Mouse (Mus musculus): ENCODE results near the gene Glrx. TPM values are rescaled to one million over a fixed set of nuclear protein-coding genes. Genes with fewer than 3 reads are reported as not detected.

Gene Glrx
- polyA plus RNA-seq, 1 experiment = 80.1 TPM

- H3K4me3 ChIP-seq (replicated peaks; ENCODE audit: insufficient read depth, low read depth, low read length) = no peak overlapping the region
- no peak overlapping the region for H3K27ac ChIP-seq (ENCODE audit: insufficient read depth, low read length)
- no peaks in the 10 kb centered on the region for H3K27me3 ChIP-seq (ENCODE audit: control insufficient read depth, insufficient read depth, low read length)
- DNase-seq = no peak
- WGBS = 79% methylated on average over 5 of the region's 5 CpGs
- H3K4me1 ChIP-seq (ENCODE audit: control insufficient read depth, insufficient read depth, low read length) = no peaks in the 10 kb centered on the region
- TF ChIP-seq CTCF (IDR thresholded peaks at IDR 0.05; ENCODE audit: borderline replicate concordance, insufficient read depth, low read depth, low read length) (no peak), POLR2A (IDR thresholded peaks at IDR 0.05; ENCODE audit: borderline replicate concordance, insufficient read depth, low read length) (no peak)
These were observed 14.9 kb upstream of the Glrx start for GRCm38 (mm10) chr13:75824611-75825319.

DNA sequence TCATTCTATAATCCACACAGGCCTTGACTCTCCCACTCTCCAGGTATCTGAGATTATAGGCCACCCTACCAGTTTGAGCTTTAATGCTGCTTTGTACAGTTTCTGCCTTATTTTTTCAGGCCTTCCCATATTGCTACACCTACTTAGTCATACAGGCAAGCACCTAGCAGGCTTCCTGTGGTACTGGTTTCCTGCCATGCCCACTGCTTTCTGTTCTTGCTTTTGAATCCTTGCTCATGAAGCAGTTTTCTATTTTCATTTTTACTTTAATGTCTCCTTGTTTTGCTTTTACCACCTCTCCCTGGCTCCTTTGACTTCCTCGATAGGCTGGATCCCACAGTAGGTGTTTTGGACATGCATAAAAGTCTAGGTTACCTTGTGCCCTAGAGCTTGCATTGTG lies 14.3 kb upstream of the Glrx start:
- Histone ChIP-seq H3K27ac (ENCODE audit: insufficient read depth, low read length) (no peak overlapping the region), H3K27me3 (ENCODE audit: control insufficient read depth, insufficient read depth, low read length) (no peaks in the 10 kb centered on the region), H3K4me1 (ENCODE audit: control insufficient read depth, insufficient read depth, low read length) (no peaks in the 10 kb centered on the region), H3K4me3 (replicated peaks; ENCODE audit: insufficient read depth, low read depth, low read length) (no peak overlapping the region)
- WGBS = 100% methylated on average over 1 of the region's 1 CpGs
- no peak for DNase-seq
- no peak for TF ChIP-seq POLR2A (IDR thresholded peaks at IDR 0.05; ENCODE audit: borderline replicate concordance, insufficient read depth, low read length)
- TF ChIP-seq CTCF (IDR thresholded peaks at IDR 0.05; ENCODE audit: borderline replicate concordance, insufficient read depth, low read depth, low read length) = no peak

DNA sequence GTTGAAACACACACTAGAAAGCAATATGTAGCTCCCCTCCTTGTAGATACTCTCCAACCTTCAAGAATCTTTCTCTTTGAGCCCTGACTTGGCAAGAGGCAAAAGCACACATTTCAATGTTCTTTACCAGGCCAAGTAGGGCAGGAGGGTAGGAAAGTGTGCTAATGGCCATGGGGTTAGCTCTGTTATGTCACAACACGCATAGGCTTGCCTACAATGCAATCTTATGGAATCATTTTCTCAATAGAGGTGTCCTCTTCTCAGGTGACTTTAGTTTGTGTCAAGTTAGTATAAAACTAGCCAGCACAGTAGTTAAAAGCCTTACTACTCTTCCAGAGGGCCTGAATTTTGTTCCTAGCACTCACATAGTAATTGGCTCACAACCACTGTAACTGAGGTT lies 9.0 kb upstream of the Glrx start:
- TF ChIP-seq CTCF (IDR thresholded peaks at IDR 0.05; ENCODE audit: borderline replicate concordance, insufficient read depth, low read depth, low read length) (no peak), POLR2A (IDR thresholded peaks at IDR 0.05; ENCODE audit: borderline replicate concordance, insufficient read depth, low read length) (no peak)
- DNase-seq = no peak
- no peak overlapping the region for H3K27ac ChIP-seq (ENCODE audit: insufficient read depth, low read length)
- H3K27me3 ChIP-seq (ENCODE audit: control insufficient read depth, insufficient read depth, low read length) = no peaks in the 10 kb centered on the region
- H3K4me3 ChIP-seq (replicated peaks; ENCODE audit: insufficient read depth, low read depth, low read length) = no peak overlapping the region
- no peaks in the 10 kb centered on the region for H3K4me1 ChIP-seq (ENCODE audit: control insufficient read depth, insufficient read depth, low read length)
- 96% methylated on average over 1 of the region's 1 CpGs for WGBS

DNA sequence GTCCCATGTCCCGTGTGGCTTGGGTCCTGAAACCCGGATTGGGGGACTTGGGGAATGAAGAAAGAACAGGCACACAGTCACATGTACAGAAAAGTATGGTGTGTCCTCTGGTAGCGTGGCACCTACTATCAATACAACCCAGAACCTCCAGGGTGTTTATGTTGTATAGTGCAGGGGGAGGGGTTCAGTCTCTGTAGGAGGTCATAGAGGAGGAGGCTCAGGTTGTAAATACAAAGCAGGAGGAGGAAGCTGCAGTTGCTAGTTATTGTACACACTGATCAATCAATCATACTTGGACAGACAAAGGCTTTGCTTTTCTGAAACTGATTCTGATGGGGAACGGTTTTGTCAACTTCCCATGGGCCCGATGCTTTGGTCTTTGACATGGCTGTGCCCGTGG lies 8.0 kb upstream of the Glrx start:
- Histone ChIP-seq H3K27ac (ENCODE audit: insufficient read depth, low read length) (no peak overlapping the region), H3K27me3 (ENCODE audit: control insufficient read depth, insufficient read depth, low read length) (no peaks in the 10 kb centered on the region), H3K4me3 (replicated peaks; ENCODE audit: insufficient read depth, low read depth, low read length) (no peak overlapping the region), H3K4me1 (ENCODE audit: control insufficient read depth, insufficient read depth, low read length) (no peaks in the 10 kb centered on the region)
- TF ChIP-seq POLR2A (IDR thresholded peaks at IDR 0.05; ENCODE audit: borderline replicate concordance, insufficient read depth, low read length) (no peak), CTCF (IDR thresholded peaks at IDR 0.05; ENCODE audit: borderline replicate concordance, insufficient read depth, low read depth, low read length) (no peak)
- 89% methylated on average over 6 of the region's 6 CpGs for WGBS
- no peak for DNase-seq

DNA sequence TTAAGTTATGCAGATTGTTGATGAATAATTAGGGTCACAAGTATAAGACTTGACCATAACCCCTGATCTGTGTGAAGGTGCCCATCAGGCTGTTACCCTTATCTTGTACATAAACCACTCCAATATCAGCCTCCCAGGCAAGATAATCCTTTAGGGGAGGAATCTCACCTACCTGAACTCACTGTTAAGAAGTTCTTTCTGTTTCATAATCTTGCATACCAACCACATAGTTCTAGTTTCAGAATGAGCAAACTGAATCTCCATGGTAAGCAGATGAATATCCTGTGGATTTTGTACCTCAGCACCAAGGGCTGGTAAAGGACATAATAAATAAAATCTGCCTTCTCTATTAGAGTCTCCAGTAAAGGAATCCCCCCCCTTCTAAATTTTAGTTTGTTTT lies 7.0 kb upstream of the Glrx start:
- TF ChIP-seq CTCF (IDR thresholded peaks at IDR 0.05; ENCODE audit: borderline replicate concordance, insufficient read depth, low read depth, low read length) = no peak
- TF ChIP-seq POLR2A (IDR thresholded peaks at IDR 0.05; ENCODE audit: borderline replicate concordance, insufficient read depth, low read length) = no peak
- Histone ChIP-seq H3K4me3 (replicated peaks; ENCODE audit: insufficient read depth, low read depth, low read length) (no peak overlapping the region), H3K27me3 (ENCODE audit: control insufficient read depth, insufficient read depth, low read length) (no peaks in the 10 kb centered on the region), H3K4me1 (ENCODE audit: control insufficient read depth, insufficient read depth, low read length) (no peaks in the 10 kb centered on the region), H3K27ac (ENCODE audit: insufficient read depth, low read length) (no peak overlapping the region)
- no peak for DNase-seq

DNA sequence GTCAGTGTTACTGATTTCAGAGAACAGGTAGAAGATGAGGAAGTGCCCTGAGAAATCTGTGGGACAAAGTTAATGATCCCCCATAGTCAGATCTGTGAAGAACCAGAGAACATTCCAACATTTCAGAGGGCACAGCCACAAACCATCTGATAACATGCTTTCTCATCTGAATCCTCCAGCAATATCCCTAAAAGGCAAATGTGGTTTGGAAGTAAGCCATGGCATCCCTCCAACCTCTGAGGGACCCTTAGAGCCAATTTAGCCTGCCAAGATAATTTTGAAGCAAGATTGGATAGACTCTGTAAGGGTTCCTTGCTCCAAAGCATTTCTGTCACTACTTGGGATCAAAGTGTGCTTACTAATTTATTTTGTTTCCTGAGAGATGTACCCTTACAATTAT lies 6.2 kb upstream of the Glrx start:
- TF ChIP-seq POLR2A (IDR thresholded peaks at IDR 0.05; ENCODE audit: borderline replicate concordance, insufficient read depth, low read length) = no peak
- TF ChIP-seq CTCF (IDR thresholded peaks at IDR 0.05; ENCODE audit: borderline replicate concordance, insufficient read depth, low read depth, low read length) = no peak
- H3K4me1 ChIP-seq (ENCODE audit: control insufficient read depth, insufficient read depth, low read length) = no peaks in the 10 kb centered on the region
- DNase-seq = no peak
- no peak overlapping the region for H3K27ac ChIP-seq (ENCODE audit: insufficient read depth, low read length)
- no peaks in the 10 kb centered on the region for H3K27me3 ChIP-seq (ENCODE audit: control insufficient read depth, insufficient read depth, low read length)
- H3K4me3 ChIP-seq (replicated peaks; ENCODE audit: insufficient read depth, low read depth, low read length) = no peak overlapping the region

DNA sequence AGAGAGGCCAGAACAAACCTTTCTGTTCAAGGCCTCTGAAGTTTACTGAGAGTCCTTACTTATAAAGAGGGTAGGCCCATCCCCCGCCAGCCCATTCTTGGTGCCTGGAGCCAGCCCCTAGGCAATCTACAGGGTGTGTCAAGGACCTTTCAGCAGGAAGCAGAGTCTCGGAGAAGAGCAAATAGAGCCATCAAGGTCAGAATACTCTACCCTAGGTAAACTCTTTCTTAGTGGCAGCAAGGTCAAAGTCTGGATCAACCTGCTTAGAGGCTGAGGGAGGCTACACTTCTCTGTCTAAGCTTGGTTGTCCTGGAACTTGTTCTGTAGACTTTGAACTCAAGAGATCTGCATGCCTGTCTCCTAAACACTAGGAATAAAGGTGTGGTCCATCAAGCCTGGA lies 4.2 kb upstream of the Glrx start:
- Histone ChIP-seq H3K4me1 (ENCODE audit: control insufficient read depth, insufficient read depth, low read length) (peaks cover 2% of the 10 kb centered on the region; the same call in 1 of the 2 replicates), H3K27ac (ENCODE audit: insufficient read depth, low read length) (no peak overlapping the region), H3K4me3 (replicated peaks; ENCODE audit: insufficient read depth, low read depth, low read length) (no peak overlapping the region), H3K27me3 (ENCODE audit: control insufficient read depth, insufficient read depth, low read length) (no peaks in the 10 kb centered on the region)
- TF ChIP-seq POLR2A (IDR thresholded peaks at IDR 0.05; ENCODE audit: borderline replicate concordance, insufficient read depth, low read length) (no peak), CTCF (IDR thresholded peaks at IDR 0.05; ENCODE audit: borderline replicate concordance, insufficient read depth, low read depth, low read length) (no peak)
- DNase-seq = no peak
- 79% methylated on average over 2 of the region's 2 CpGs for WGBS

DNA sequence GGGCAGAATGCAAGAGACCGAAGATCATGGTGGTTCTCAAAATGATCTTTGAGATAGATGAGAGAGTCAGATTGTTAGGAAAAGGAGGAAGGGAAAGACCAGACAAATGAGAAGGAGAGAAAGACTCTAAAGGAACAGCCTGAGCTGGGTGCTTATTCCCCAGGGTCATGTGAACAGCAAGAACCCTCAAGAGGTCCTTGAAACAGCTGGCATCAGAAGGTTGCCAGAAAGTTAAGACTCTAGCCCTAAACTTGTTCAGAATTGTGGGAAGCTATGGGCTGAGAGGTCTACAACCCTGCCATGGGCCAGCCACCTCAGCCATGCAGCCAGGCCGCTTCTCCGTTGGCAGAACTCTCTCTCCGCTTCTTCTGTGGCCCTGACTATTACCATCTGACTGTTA lies 1.2 kb upstream of the Glrx start:
- TF ChIP-seq POLR2A (IDR thresholded peaks at IDR 0.05; ENCODE audit: borderline replicate concordance, insufficient read depth, low read length) (no peak), CTCF (IDR thresholded peaks at IDR 0.05; ENCODE audit: borderline replicate concordance, insufficient read depth, low read depth, low read length) (no peak)
- 94% methylated on average over 4 of the region's 4 CpGs for WGBS
- no peak overlapping the region for H3K4me3 ChIP-seq (replicated peaks; ENCODE audit: insufficient read depth, low read depth, low read length)
- peaks cover 2% of the 10 kb centered on the region; the same call in 1 of the 2 replicates for H3K4me1 ChIP-seq (ENCODE audit: control insufficient read depth, insufficient read depth, low read length)
- no peak overlapping the region for H3K27ac ChIP-seq (ENCODE audit: insufficient read depth, low read length)
- no peaks in the 10 kb centered on the region for H3K27me3 ChIP-seq (ENCODE audit: control insufficient read depth, insufficient read depth, low read length)
- no peak for DNase-seq
